Mouse (Mus musculus): ENCODE results near the gene Tram2. TPM values are rescaled to one million over a fixed set of nuclear protein-coding genes. Genes with fewer than 3 reads are reported as not detected.
A peak's percentile ranks its signal among the peaks of the same experiment; 100 is the strongest.

Tram2 gene
- polyA plus RNA-seq, 1 experiment from 2014 or later: 6.5 TPM

- DNase-seq: no peak
- ATAC-seq: no peak
- 72% methylated on average over 13 of the region's 13 CpGs for WGBS (ENCODE audit: insufficient replicate concordance)
Measured at GRCm38 (mm10) chr1:21070658-21071057, 8.4 kb downstream of the Tram2 start.

GRCm38 (mm10) chr1:21069830-21070522, 9.1 kb downstream of the Tram2 start:
- Histone ChIP-seq H3K9me3 (ENCODE audit: low read length) (no peaks in the 10 kb centered on the region), H3K9ac (replicated peaks) (0 out of 2 replicates have a peak overlapping the region, but pooled peaks have one; percentile 13), H3K4me2 (ENCODE audit: low read depth, low read length) (peak overlapping the region; percentile 19), H3K4me1 (ENCODE audit: insufficient read depth) (peaks cover 20% of the 10 kb centered on the region), H3K4me3 (ENCODE audit: low read depth, low read length) (no peak overlapping the region), H3K27me3 (ENCODE audit: insufficient read depth, low read length) (no peaks in the 10 kb centered on the region), H3K27ac (ENCODE audit: low read depth) (peak overlapping the region; percentile 69), H3K36me3 (replicated peaks; ENCODE audit: insufficient read depth, low read length) (no peaks in the 10 kb centered on the region; the same call in 1 of the 2 replicates)
- ATAC-seq (peak; percentile 79), DNase-seq (no peak)
- WGBS (ENCODE audit: insufficient replicate concordance): 53% methylated on average over 12 of the region's 12 CpGs
- TF ChIP-seq EP300 (IDR thresholded peaks at IDR 0.05; ENCODE audit: low read depth): no peak
- TF ChIP-seq CTCF (IDR thresholded peaks at IDR 0.05; ENCODE audit: low read depth): no peak

More at GRCm38 (mm10) chr1:21070658-21071057, 8.4 kb downstream of the Tram2 start:
- Histone ChIP-seq H3K9ac (replicated peaks) (no peak overlapping the region), H3K27ac (ENCODE audit: low read depth) (peak overlapping the region; percentile 69), H3K27me3 (ENCODE audit: insufficient read depth, low read length) (no peaks in the 10 kb centered on the region), H3K9me3 (ENCODE audit: low read length) (no peaks in the 10 kb centered on the region), H3K4me3 (ENCODE audit: low read depth, low read length) (no peak overlapping the region), H3K36me3 (replicated peaks; ENCODE audit: insufficient read depth, low read length) (0 out of 2 replicates have a peak, but pooled peaks cover 2% of the 10 kb centered on the region), H3K4me1 (ENCODE audit: insufficient read depth) (peaks cover 22% of the 10 kb centered on the region), H3K4me2 (ENCODE audit: low read depth, low read length) (peak overlapping the region; percentile 19; the same call in 1 of the 2 replicates)
- TF ChIP-seq CTCF (IDR thresholded peaks at IDR 0.05; ENCODE audit: low read depth): no peak
- no peak for TF ChIP-seq EP300 (IDR thresholded peaks at IDR 0.05; ENCODE audit: low read depth)

GRCm38 (mm10) chr1:21068491-21068890, 10.5 kb downstream of the Tram2 start:
- no peaks in the 10 kb centered on the region for H3K9me3 ChIP-seq (ENCODE audit: low read length)
- TF ChIP-seq CTCF (IDR thresholded peaks at IDR 0.05; ENCODE audit: low read depth) (no peak), EP300 (IDR thresholded peaks at IDR 0.05; ENCODE audit: low read depth) (no peak)
- 24% methylated on average over 1 of the region's 1 CpGs for WGBS (ENCODE audit: insufficient replicate concordance)
- H3K27me3 ChIP-seq (ENCODE audit: insufficient read depth, low read length): no peaks in the 10 kb centered on the region
- 0 out of 2 replicates have a peak overlapping the region, but pooled peaks have one; percentile 5 for H3K27ac ChIP-seq (ENCODE audit: low read depth)
- H3K4me3 ChIP-seq (ENCODE audit: low read depth, low read length): no peak overlapping the region
- H3K9ac ChIP-seq (replicated peaks): no peak overlapping the region
- ATAC-seq (peak; percentile 81), DNase-seq (peak; percentile 31)
- H3K36me3 ChIP-seq (replicated peaks; ENCODE audit: insufficient read depth, low read length): no peaks in the 10 kb centered on the region; the same call in 1 of the 2 replicates
- H3K4me1 ChIP-seq (ENCODE audit: insufficient read depth): peaks cover 20% of the 10 kb centered on the region
- H3K4me2 ChIP-seq (ENCODE audit: low read depth, low read length): no peak overlapping the region

- no peaks in the 10 kb centered on the region; the same call in 1 of the 2 replicates for H3K36me3 ChIP-seq (replicated peaks; ENCODE audit: insufficient read depth, low read length)
- H3K27ac ChIP-seq (ENCODE audit: low read depth): peak overlapping the region; percentile 5; the same call in 1 of the 2 replicates
- no peak overlapping the region for H3K4me3 ChIP-seq (ENCODE audit: low read depth, low read length)
- 79% methylated on average over 11 of the region's 11 CpGs for WGBS (ENCODE audit: insufficient replicate concordance)
- no peak for TF ChIP-seq CTCF (IDR thresholded peaks at IDR 0.05; ENCODE audit: low read depth)
- no peak for TF ChIP-seq EP300 (IDR thresholded peaks at IDR 0.05; ENCODE audit: low read depth)
- H3K27me3 ChIP-seq (ENCODE audit: insufficient read depth, low read length): no peaks in the 10 kb centered on the region
- no peak overlapping the region for H3K4me2 ChIP-seq (ENCODE audit: low read depth, low read length)
- DNase-seq: no peak
- H3K4me1 ChIP-seq (ENCODE audit: insufficient read depth): peaks cover 18% of the 10 kb centered on the region
- H3K9ac ChIP-seq (replicated peaks): no peak overlapping the region
- no peaks in the 10 kb centered on the region for H3K9me3 ChIP-seq (ENCODE audit: low read length)
- ATAC-seq: no peak
Measured at GRCm38 (mm10) chr1:21067536-21068221, 11.3 kb downstream of the Tram2 start.

GRCm38 (mm10) chr1:21064153-21064552, 14.9 kb downstream of the Tram2 start:
- no peaks in the 10 kb centered on the region; the same call in 1 of the 2 replicates for H3K36me3 ChIP-seq (replicated peaks; ENCODE audit: insufficient read depth, low read length)
- H3K4me2 ChIP-seq (ENCODE audit: low read depth, low read length): no peak overlapping the region
- no peak overlapping the region for H3K9ac ChIP-seq (replicated peaks)
- TF ChIP-seq CTCF (IDR thresholded peaks at IDR 0.05; ENCODE audit: low read depth): no peak
- no peak for TF ChIP-seq EP300 (IDR thresholded peaks at IDR 0.05; ENCODE audit: low read depth)
- no peak overlapping the region for H3K4me3 ChIP-seq (ENCODE audit: low read depth, low read length)
- no peak overlapping the region for H3K27ac ChIP-seq (ENCODE audit: low read depth)
- no peak for DNase-seq
- no peaks in the 10 kb centered on the region for H3K27me3 ChIP-seq (ENCODE audit: insufficient read depth, low read length)
- 0 out of 2 replicates have a peak, but pooled peaks cover 4% of the 10 kb centered on the region for H3K4me1 ChIP-seq (ENCODE audit: insufficient read depth)
- H3K9me3 ChIP-seq (ENCODE audit: low read length): no peaks in the 10 kb centered on the region
- no peak for ATAC-seq
- 78% methylated on average over 5 of the region's 5 CpGs for WGBS (ENCODE audit: insufficient replicate concordance)
